Mouse (Mus musculus): ENCODE measurements around the gene Laptm5.

DNA sequence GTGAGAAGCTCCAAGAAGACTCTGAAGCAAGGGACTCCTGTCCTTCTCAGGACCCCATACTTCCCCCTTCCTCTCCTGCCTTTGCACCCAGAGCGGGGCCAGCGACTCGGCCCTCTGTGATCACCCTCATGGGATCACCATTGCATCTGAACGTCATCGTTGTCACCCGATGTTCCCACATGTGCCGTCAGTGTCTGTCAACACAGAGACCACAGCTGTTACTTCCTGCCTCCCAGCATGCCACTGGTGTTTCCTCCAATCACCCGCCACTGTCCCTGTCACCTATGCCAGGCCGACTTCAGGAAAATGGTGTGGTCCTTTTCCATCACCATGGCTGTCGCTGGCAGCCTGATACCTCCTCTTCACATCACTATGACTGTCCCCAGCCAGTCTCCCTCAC lies 9.1 kb downstream of the Laptm5 start:
- TF ChIP-seq CTCF (IDR thresholded peaks at IDR 0.05; ENCODE audit: extremely low read depth, insufficient read depth, low read length), result no peak
- TF ChIP-seq POLR2A (IDR thresholded peaks at IDR 0.05; ENCODE audit: extremely low read depth, insufficient read depth, low read length), result no peak
